Mouse (Mus musculus): Measurements from ENCODE around the gene Alppl2. TPM values are rescaled to one million over a fixed set of nuclear protein-coding genes. Genes with fewer than 3 reads are reported as not detected.

Alppl2 gene
- polyA plus RNA-seq (2014; fragmentation: Illumina TruSeq; extraction: RNeasy Lipid Tissue Mini Kit (QIAGEN cat#74804); ENCODE audit: low read depth, low replicate concordance): 8.9 TPM

GRCm38 (mm10) chr1:87089828-87090227 lies at the start of gene Alppl2:
Gene Alppl2 (minus strand): TSS chr1:87089928.

GRCm38 (mm10) chr1:87124673-87125072 lies 34.9 kb upstream of the Alppl2 start, which contains the start of gene Akp3:
Gene Akp3 (plus strand): TSS chr1:87124973.

GRCm38 (mm10) chr1:87101411-87101810 lies 11.7 kb upstream of the Alppl2 start, which contains the start of gene Alpi:
Gene Alpi (minus strand): TSS chr1:87101606.

Other genes with a start within 250 kb of the Alppl2 start
- not detected for gene Alpi, start 11.7 kb upstream of the Alppl2 start, polyA plus RNA-seq (2014; fragmentation: Illumina TruSeq; extraction: RNeasy Lipid Tissue Mini Kit (QIAGEN cat#74804); ENCODE audit: low read depth, low replicate concordance)
- gene Akp3, start 35.0 kb upstream of the Alppl2 start, polyA plus RNA-seq (2014; fragmentation: Illumina TruSeq; extraction: RNeasy Lipid Tissue Mini Kit (QIAGEN cat#74804); ENCODE audit: low read depth, low replicate concordance): not detected
- gene Ecel1, start 66.6 kb upstream of the Alppl2 start, polyA plus RNA-seq (2014; fragmentation: Illumina TruSeq; extraction: RNeasy Lipid Tissue Mini Kit (QIAGEN cat#74804); ENCODE audit: low read depth, low replicate concordance): 0.11 TPM
- gene Prss56, start 93.4 kb upstream of the Alppl2 start, polyA plus RNA-seq (2014; fragmentation: Illumina TruSeq; extraction: RNeasy Lipid Tissue Mini Kit (QIAGEN cat#74804); ENCODE audit: low read depth, low replicate concordance): 1.7 TPM
- gene Chrnd, start 100.7 kb upstream of the Alppl2 start, polyA plus RNA-seq (2014; fragmentation: Illumina TruSeq; extraction: RNeasy Lipid Tissue Mini Kit (QIAGEN cat#74804); ENCODE audit: low read depth, low replicate concordance): not detected
- not detected for gene Chrng, start 114.7 kb upstream of the Alppl2 start, polyA plus RNA-seq (2014; fragmentation: Illumina TruSeq; extraction: RNeasy Lipid Tissue Mini Kit (QIAGEN cat#74804); ENCODE audit: low read depth, low replicate concordance)
- gene Eif4e2, start 124.0 kb upstream of the Alppl2 start, polyA plus RNA-seq (2014; fragmentation: Illumina TruSeq; extraction: RNeasy Lipid Tissue Mini Kit (QIAGEN cat#74804); ENCODE audit: low read depth, low replicate concordance): 64.0 TPM
- gene Efhd1, start 174.4 kb upstream of the Alppl2 start, polyA plus RNA-seq (2014; fragmentation: Illumina TruSeq; extraction: RNeasy Lipid Tissue Mini Kit (QIAGEN cat#74804); ENCODE audit: low read depth, low replicate concordance): 15.2 TPM
- 36.7 TPM for gene Gigyf2, start 237.1 kb upstream of the Alppl2 start, polyA plus RNA-seq (2014; fragmentation: Illumina TruSeq; extraction: RNeasy Lipid Tissue Mini Kit (QIAGEN cat#74804); ENCODE audit: low read depth, low replicate concordance)